Mouse (Mus musculus) heart, adult 2 months (tissue): ENCODE data around the gene Pheta2. TPM values are rescaled to one million over a fixed set of nuclear protein-coding genes. Genes with fewer than 3 reads are reported as not detected.
"Not testable (repeated sequence)": the region's sequence is repeated elsewhere in the genome, so short reads cannot be mapped to it uniquely, and the experiment has no call there.

Experiments used
- DNase-seq, 2 experiments: peaks; one replicate each; pipeline ENCODE4 v3.0.0; 2021
- H3K27ac ChIP-seq: fragments of 200-600 bp; 2 replicates; pipeline ENCODE4 v1.8.1; 2022
- H3K27me3 ChIP-seq: fragments of 200-500 bp; 2 replicates; pipeline ENCODE4 v1.6.1; 2012; ENCODE audit warnings: mild to moderate bottlenecking, low read length, inconsistent platforms, mixed read lengths; ENCODE audit not compliant: control insufficient read depth, insufficient read depth
- H3K36me3 ChIP-seq: fragments of 200-500 bp; 2 replicates; pipeline ENCODE4 v1.6.1; 2012; ENCODE audit warnings: low read length, inconsistent platforms; ENCODE audit not compliant: control insufficient read depth, insufficient read depth
- H3K4me1 ChIP-seq: fragments of 200-500 bp; 2 replicates; pipeline ENCODE4 v1.6.1; 2011; ENCODE audit warnings: low read length; ENCODE audit not compliant: control insufficient read depth, insufficient read depth
- H3K4me3 ChIP-seq: fragments of 200-600 bp; 2 replicates; pipeline ENCODE4 v1.8.1; 2022
- H3K79me2 ChIP-seq: fragments of 200-500 bp; replicated peaks from 2 replicates; pipeline ENCODE4 v1.6.1; 2012; ENCODE audit warnings: mild to moderate bottlenecking, inconsistent platforms, low read length, moderate library complexity, mixed read lengths; ENCODE audit not compliant: control insufficient read depth, insufficient read depth
- H3K9ac ChIP-seq: fragments of 200-500 bp; 2 replicates; pipeline ENCODE4 v1.6.1; 2012; ENCODE audit warnings: low read depth, mild to moderate bottlenecking, control low read depth, inconsistent platforms, low read length, mixed read lengths
- CTCF ChIP-seq: fragments of 200-600 bp; IDR thresholded peaks from 2 replicates; pipeline ENCODE4 v1.8.1; 2022; ENCODE audit warnings: antibody characterized with exemption, mild to moderate bottlenecking, moderate library complexity
- EP300 ChIP-seq: fragments of 200-500 bp; IDR thresholded peaks from 2 replicates; pipeline ENCODE4 v1.6.1; 2011; ENCODE audit warnings: low read depth, low read length, control low read depth; ENCODE audit not compliant: insufficient read depth
- POLR2A ChIP-seq: fragments of 200-500 bp; IDR thresholded peaks from 2 replicates; pipeline ENCODE4 v1.6.1; 2011; ENCODE audit warnings: mild to moderate bottlenecking, low read depth, low read length, control low read depth; ENCODE audit not compliant: insufficient read depth
- WGBS: fragments of 180-500 bp; shearing (Covaris S2); methylation state at CpG from one replicate; pipeline ENCODE4 v1.1.7; 2018; 5-methylcytosine and 5-hydroxymethylcytosine counted together
- intact Hi-C: fragments of 180-260 bp; cut with DNase I; formaldehyde crosslinking; loops from one replicate; pipeline ENCODE4 v1.15.1; 2025
- microRNA-seq, 2 experiments: library from miRNA; unstranded; fragments of <30 nt; microRNA quantifications; one replicate each; pipeline ENCODE4 v1.2.0; 2021
- polyA plus RNA-seq: library from polyadenylated mRNA; depleted of rRNA; stranded (reverse); fragments of >200 nt; gene quantifications from 2 replicates; pipeline ENCODE4 v1.2.3, GENCODE M21; 2012; rRNA removed
- total RNA-seq, 2 experiments: library from RNA; stranded (reverse); gene quantifications; 2 replicates each; pipeline ENCODE4 v1.2.3; 2021

Pheta2 gene
- total and polyA plus RNA-seq, 3 experiments, result 0.70 to 1.2 (median 0.76) TPM

GRCm38 (mm10) chr15:82382441-82382840 is 43.7 kb downstream of the Pheta2 start:
- WGBS, result 91% methylated on average over 2 of the region's 2 CpGs
- intact Hi-C loops, result no loop called here

GRCm38 (mm10) chr15:82385729-82386128 is 47.0 kb downstream of the Pheta2 start:
- Histone ChIP-seq H3K4me3 (no peak overlapping the region), H3K36me3 (no peaks in the 10 kb centered on the region), H3K4me1 (peaks cover 3% of the 10 kb centered on the region; the same call in 1 of the 2 replicates), H3K79me2 (no peaks in the 10 kb centered on the region), H3K9ac (no peak overlapping the region), H3K27ac (no peak overlapping the region), H3K27me3 (no peaks in the 10 kb centered on the region)
- intact Hi-C loops, result loop anchor here (5.0 kb wide), 1 partner anchor 408 kb away; no protein-coding TSS in a partner anchor
- no peak for TF ChIP-seq POLR2A
- no peak for TF ChIP-seq EP300
- no peak for TF ChIP-seq CTCF
- WGBS, result 98% methylated on average over 2 of the region's 2 CpGs
- DNase-seq, result no peak

More at GRCm38 (mm10) chr15:82382441-82382840, 43.7 kb downstream of the Pheta2 start:
- no peak overlapping the region for H3K9ac ChIP-seq
- no peaks in the 10 kb centered on the region for H3K36me3 ChIP-seq
- no peaks in the 10 kb centered on the region for H3K27me3 ChIP-seq
- H3K79me2 ChIP-seq, result no peaks in the 10 kb centered on the region
- no peak overlapping the region for H3K4me3 ChIP-seq
- DNase-seq, result no peak
- TF ChIP-seq POLR2A (no peak), CTCF (no peak), EP300 (no peak)
- no peak overlapping the region for H3K27ac ChIP-seq
- H3K4me1 ChIP-seq, result peaks cover 10% of the 10 kb centered on the region

GRCm38 (mm10) chr15:82389916-82390315 is 51.2 kb downstream of the Pheta2 start:
- H3K4me3 ChIP-seq, H3K4me1 ChIP-seq, DNase-seq, H3K36me3 ChIP-seq, H3K27ac ChIP-seq, H3K9ac ChIP-seq, H3K27me3 ChIP-seq, H3K79me2 ChIP-seq: not testable (repeated sequence)
- 92% methylated on average over 10 of the region's 10 CpGs for WGBS
- intact Hi-C loops, result loop anchor here (5.0 kb wide), 1 partner anchor 413 kb away; no protein-coding TSS in a partner anchor

GRCm38 (mm10) chr15:82393922-82394321 is 55.2 kb downstream of the Pheta2 start, which contains the start of gene Cyp2d11:
Cyp2d11 (minus strand) TSS chr15:82394022.
- DNase-seq, H3K4me1 ChIP-seq, H3K36me3 ChIP-seq, H3K4me3 ChIP-seq, H3K27ac ChIP-seq, H3K9ac ChIP-seq, intact Hi-C loops, H3K79me2 ChIP-seq, H3K27me3 ChIP-seq: not testable (repeated sequence)
- 87% methylated on average over 2 of the region's 2 CpGs for whole genome bisulfite sequencing

Small RNA genes lying within 50 kb of the gene (microRNA-seq; reads per million reads assigned to microRNA genes)
- gene Mir7684, result 0 reads per million in 2 experiments

Other genes with a start within 250 kb of the Pheta2 start
- 1 to 10 TPM; 3.9 to 4.0 TPM for gene Ccdc134, start 211.0 kb upstream of the Pheta2 start, total RNA-seq
- 4.8 and 6.6 TPM in 2 replicates for gene Ccdc134, start 211.0 kb upstream of the Pheta2 start, polyA plus RNA-seq
- 10 to 100 TPM; 22.4 to 24.2 TPM for gene Srebf2, start 191.8 kb upstream of the Pheta2 start, total RNA-seq
- gene Srebf2, start 191.8 kb upstream of the Pheta2 start, polyA plus RNA-seq, result 33.3 and 45.3 TPM in 2 replicates
- under 1 TPM; 0.13 to 0.23 TPM for gene Shisa8, start 126.1 kb upstream of the Pheta2 start, total RNA-seq
- gene Shisa8, start 126.1 kb upstream of the Pheta2 start, polyA plus RNA-seq, result 0.15 and 0.21 TPM in 2 replicates
- under 1 TPM; 0.16 to 0.18 TPM for gene Tnfrsf13c, start 114.6 kb upstream of the Pheta2 start, total RNA-seq
- gene Tnfrsf13c, start 114.6 kb upstream of the Pheta2 start, polyA plus RNA-seq, result 0.44 and 0.86 TPM in 2 replicates
- gene Cenpm, start 94.2 kb upstream of the Pheta2 start, total RNA-seq, result under 1 TPM; 0.39 to 0.42 TPM
- 0.76 and 1.7 TPM in 2 replicates for gene Cenpm, start 94.2 kb upstream of the Pheta2 start, polyA plus RNA-seq
- gene 1500009C09Rik, start 86.5 kb upstream of the Pheta2 start, total RNA-seq, result not detected
- 0.08 TPM in 1 of 2 replicates, not detected in the other for gene 1500009C09Rik, start 86.5 kb upstream of the Pheta2 start, polyA plus RNA-seq
- gene Sept3, start 64.0 kb upstream of the Pheta2 start, total RNA-seq, result under 1 TPM; 0.39 to 0.44 TPM
- 0.43 and 0.85 TPM in 2 replicates for gene Sept3, start 64.0 kb upstream of the Pheta2 start, polyA plus RNA-seq
- gene Wbp2nl, start 40.0 kb upstream of the Pheta2 start, total RNA-seq, result not detected
- gene Wbp2nl, start 40.0 kb upstream of the Pheta2 start, polyA plus RNA-seq, result not detected in 2 replicates
- 10 to 100 TPM; 22.6 to 27.0 TPM for gene Naga, start within 50 bp of the Pheta2 start, total RNA-seq
- 48.3 and 54.3 TPM in 2 replicates for gene Naga, start within 50 bp of the Pheta2 start, polyA plus RNA-seq
- gene Smdt1, start within 50 bp of the Pheta2 start, total RNA-seq, result 100 to 1,000 TPM; 183 to 202 TPM
- gene Smdt1, start within 50 bp of the Pheta2 start, polyA plus RNA-seq, result 231 and 248 TPM in 2 replicates
- 100 to 1,000 TPM; 659 to 775 TPM for gene Ndufa6, start 15.4 kb downstream of the Pheta2 start, total RNA-seq
- gene Ndufa6, start 15.4 kb downstream of the Pheta2 start, polyA plus RNA-seq, result 609 and 726 TPM in 2 replicates
- 10 to 100 TPM; 25.5 to 27.0 TPM for gene Cyp2d22, start 41.3 kb downstream of the Pheta2 start, total RNA-seq
- 44.0 and 48.4 TPM in 2 replicates for gene Cyp2d22, start 41.3 kb downstream of the Pheta2 start, polyA plus RNA-seq
- under 1 TPM in 1 of 2 experiments, not detected in 1; 0.18 TPM for gene Cyp2d11, start 55.1 kb downstream of the Pheta2 start, total RNA-seq
- not detected in 2 replicates for gene Cyp2d11, start 55.1 kb downstream of the Pheta2 start, polyA plus RNA-seq
- under 1 TPM; 0.26 to 0.34 TPM for gene Cyp2d10, start 68.3 kb downstream of the Pheta2 start, total RNA-seq
- gene Cyp2d10, start 68.3 kb downstream of the Pheta2 start, polyA plus RNA-seq, result 0.08 and 0.38 TPM in 2 replicates
- not detected for gene Cyp2d9, start 94.5 kb downstream of the Pheta2 start, total RNA-seq
- 0.16 TPM in 1 of 2 replicates, not detected in the other for gene Cyp2d9, start 94.5 kb downstream of the Pheta2 start, polyA plus RNA-seq
- not detected for gene Cyp2d12, start 216.1 kb downstream of the Pheta2 start, total RNA-seq
- gene Cyp2d12, start 216.1 kb downstream of the Pheta2 start, polyA plus RNA-seq, result not detected in 2 replicates